Mouse (Mus musculus): ENCODE results near the gene Ott. TPM values are rescaled to one million over a fixed set of nuclear protein-coding genes. Genes with fewer than 3 reads are reported as not detected.

Ott gene
- not detected in 2 replicates for polyA plus RNA-seq (2012; rRNA removed; ENCODE audit: low replicate concordance)

DNA sequence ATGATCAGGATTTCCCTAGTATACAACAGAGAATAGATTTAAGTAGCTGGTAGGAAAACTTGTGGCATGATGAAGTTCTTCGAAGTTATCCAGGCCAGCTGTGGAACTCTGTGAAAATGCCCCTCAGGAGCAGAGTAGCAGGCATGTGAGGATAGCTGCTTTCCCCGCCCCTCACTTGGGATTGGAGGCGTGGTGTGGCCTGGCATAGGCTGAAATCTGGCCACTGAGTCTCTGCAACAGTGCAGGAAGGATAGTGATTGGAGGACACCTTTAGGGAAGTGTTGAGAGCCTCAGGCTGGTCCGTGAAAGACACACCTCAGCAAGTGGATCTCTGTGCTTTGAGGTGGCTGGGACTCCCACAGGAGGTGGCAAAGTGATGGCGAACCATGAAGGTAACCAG, at the start of gene Ott:
TSS of gene Ott (plus strand) at position 301 of the 400 bp plus-strand sequence.

Other genes starting within 250 kb of the Ott start
- not detected in 2 replicates for gene Luzp4, start 216.6 kb upstream of the Ott start, polyA plus RNA-seq (2012; rRNA removed; ENCODE audit: low replicate concordance)
- gene Gm15093, start 198.1 kb downstream of the Ott start, polyA plus RNA-seq (2012; rRNA removed; ENCODE audit: low replicate concordance) = not detected in 2 replicates